Mouse (Mus musculus) heart, embryonic 10.5 days (tissue): ENCODE data around the gene Rbck1. TPM values are rescaled to one million over a fixed set of nuclear protein-coding genes. Genes with fewer than 3 reads are reported as not detected.
A peak's percentile ranks its signal among the peaks of the same experiment; 100 is the strongest.
"Not testable (repeated sequence)": the region's sequence is repeated elsewhere in the genome, so short reads cannot be mapped to it uniquely, and the experiment has no call there.

Experiments
- DNase-seq: peaks from one replicate; pipeline ENCODE4 v3.0.0-alpha.2; 2017; ENCODE audit warnings: low spot score
- H3K27ac ChIP-seq: fragments of 300-500 bp; sonication (generic); 2 replicates; pipeline ENCODE4 v1.5.1; 2016; ENCODE audit warnings: mild to moderate bottlenecking
- H3K27me3 ChIP-seq: fragments of 300-500 bp; sonication (generic); 2 replicates; pipeline ENCODE4 v1.6.1; 2016; ENCODE audit warnings: mild to moderate bottlenecking; ENCODE audit not compliant: poor library complexity, insufficient read depth, severe bottlenecking
- H3K36me3 ChIP-seq: fragments of 300-500 bp; sonication (generic); 2 replicates; pipeline ENCODE4 v1.6.1; 2016; ENCODE audit warnings: mild to moderate bottlenecking, moderate library complexity
- H3K4me1 ChIP-seq: fragments of 300-500 bp; sonication (generic); 2 replicates; pipeline ENCODE4 v1.6.1; 2016; ENCODE audit warnings: mild to moderate bottlenecking
- H3K4me3 ChIP-seq: fragments of 300-500 bp; sonication (generic); 2 replicates; pipeline ENCODE4 v1.5.1; 2016; ENCODE audit warnings: mild to moderate bottlenecking, moderate library complexity
- H3K9me3 ChIP-seq: fragments of 300-500 bp; sonication (generic); 2 replicates; pipeline ENCODE4 v1.6.1; 2016; ENCODE audit warnings: mild to moderate bottlenecking, moderate library complexity
- WGBS: fragments of 180-500 bp; shearing (Covaris S2); methylation state at CpG from one replicate; pipeline ENCODE4 v1.1.7; 2016; 5-methylcytosine and 5-hydroxymethylcytosine counted together
- polyA plus RNA-seq: library from polyadenylated mRNA; unstranded; fragments of >200 nt; fragmentation: Nextera tagmentation; extraction: Ambion mirVana; gene quantifications from 2 replicates; pipeline ENCODE4 v1.2.1, GENCODE M21; 2016

Rbck1 gene
- polyA plus RNA-seq, 1 experiment from 2014 or later, result 89.3 TPM

GRCm38 (mm10) chr2:152358977-152359376 lies 26.5 kb upstream of the Rbck1 start:
- not testable (repeated sequence) for H3K36me3 ChIP-seq, H3K9me3 ChIP-seq, H3K27me3 ChIP-seq, H3K27ac ChIP-seq, H3K4me3 ChIP-seq, DNase-seq
- H3K4me1 ChIP-seq, result peaks cover 26% of the 10 kb centered on the region
- 76% methylated on average over 5 of the region's 5 CpGs for WGBS

GRCm38 (mm10) chr2:152357254-152357653 lies 24.8 kb upstream of the Rbck1 start:
- Histone ChIP-seq H3K9me3 (no peaks in the 10 kb centered on the region), H3K4me1 (peaks cover 19% of the 10 kb centered on the region; the same call in 1 of the 2 replicates), H3K36me3 (no peaks in the 10 kb centered on the region), H3K27me3 (no peaks in the 10 kb centered on the region), H3K27ac (no peak overlapping the region), H3K4me3 (no peak overlapping the region)
- 92% methylated on average over 3 of the region's 3 CpGs for WGBS
- no peak for DNase-seq

- 83% methylated on average over 8 of the region's 8 CpGs for WGBS
- no peaks in the 10 kb centered on the region for H3K9me3 ChIP-seq
- peak; percentile 90 for DNase-seq
- H3K36me3 ChIP-seq, result no peaks in the 10 kb centered on the region
- H3K27ac ChIP-seq, result peak overlapping the region; percentile 72; the same call in 1 of the 2 replicates
- no peak overlapping the region for H3K4me3 ChIP-seq
- peaks cover 17% of the 10 kb centered on the region for H3K4me1 ChIP-seq
- peaks cover 5% of the 10 kb centered on the region for H3K27me3 ChIP-seq
These were observed 17.5 kb upstream of the Rbck1 start for GRCm38 (mm10) chr2:152349842-152350540.

DNA sequence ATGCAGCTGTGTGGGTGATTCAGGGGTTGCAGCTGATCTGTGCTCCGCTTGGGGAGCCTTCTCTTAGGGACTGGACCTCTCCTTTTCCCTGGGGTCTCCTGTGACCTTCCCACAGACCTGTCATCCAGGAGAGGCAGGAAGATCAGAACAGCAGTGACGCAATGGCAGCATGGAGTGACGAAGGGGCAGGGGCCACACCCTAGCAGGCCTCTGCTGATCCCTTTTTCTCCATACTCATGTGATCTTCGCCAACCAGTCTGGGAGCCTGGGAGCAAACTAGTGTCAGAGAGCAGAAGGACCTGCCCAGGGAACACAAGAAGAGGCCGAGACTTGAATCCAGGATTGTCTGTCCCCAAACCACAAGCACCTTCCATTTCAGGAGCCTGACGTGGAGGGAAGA lies 16.8 kb upstream of the Rbck1 start:
- no peaks in the 10 kb centered on the region for H3K9me3 ChIP-seq
- no peaks in the 10 kb centered on the region for H3K36me3 ChIP-seq
- H3K27ac ChIP-seq, result peak overlapping the region; percentile 72
- no peak for DNase-seq
- WGBS, result 79% methylated on average over 6 of the region's 6 CpGs
- no peak overlapping the region for H3K4me3 ChIP-seq
- peaks cover 23% of the 10 kb centered on the region for H3K4me1 ChIP-seq
- peaks cover 5% of the 10 kb centered on the region for H3K27me3 ChIP-seq

DNA sequence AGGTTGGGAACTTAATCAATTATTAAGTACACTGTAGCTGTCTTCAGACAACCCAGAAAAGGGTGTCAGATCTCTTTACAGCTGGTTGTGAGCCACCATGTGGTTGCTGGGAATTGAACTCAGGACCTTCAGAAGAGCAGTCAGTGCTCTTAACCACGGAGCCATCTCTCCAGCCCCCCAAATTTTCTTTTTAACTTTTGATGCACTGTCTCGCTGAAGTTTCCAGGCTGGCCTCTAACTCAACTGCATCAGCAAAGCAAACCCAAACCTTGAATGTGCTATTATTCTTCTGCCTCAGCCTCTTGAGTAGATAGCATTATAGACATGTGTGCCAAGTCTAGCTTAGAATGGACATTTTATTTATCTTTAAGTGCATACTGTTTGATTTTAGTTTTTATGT lies 15.3 kb upstream of the Rbck1 start:
- Histone ChIP-seq H3K4me3 (no peak overlapping the region), H3K27me3 (peaks cover 9% of the 10 kb centered on the region), H3K4me1 (peaks cover 31% of the 10 kb centered on the region), H3K36me3 (no peaks in the 10 kb centered on the region), H3K9me3 (no peaks in the 10 kb centered on the region), H3K27ac (peak overlapping the region; percentile 69; the same call in 1 of the 2 replicates)
- WGBS, result 73% methylated on average over 2 of the region's 2 CpGs
- no peak for DNase-seq

- 0 out of 2 replicates have a peak overlapping the region, but pooled peaks have one; percentile 7 for H3K4me3 ChIP-seq
- peak overlapping the region; percentile 69; the same call in 1 of the 2 replicates for H3K27ac ChIP-seq
- 12% methylated on average over 9 of the region's 9 CpGs for WGBS
- H3K36me3 ChIP-seq, result no peaks in the 10 kb centered on the region
- H3K27me3 ChIP-seq, result peaks cover 12% of the 10 kb centered on the region
- peaks cover 32% of the 10 kb centered on the region for H3K4me1 ChIP-seq
- H3K9me3 ChIP-seq, result no peaks in the 10 kb centered on the region
- no peak for DNase-seq
These were observed 14.5 kb upstream of the Rbck1 start for GRCm38 (mm10) chr2:152346776-152347465.

DNA sequence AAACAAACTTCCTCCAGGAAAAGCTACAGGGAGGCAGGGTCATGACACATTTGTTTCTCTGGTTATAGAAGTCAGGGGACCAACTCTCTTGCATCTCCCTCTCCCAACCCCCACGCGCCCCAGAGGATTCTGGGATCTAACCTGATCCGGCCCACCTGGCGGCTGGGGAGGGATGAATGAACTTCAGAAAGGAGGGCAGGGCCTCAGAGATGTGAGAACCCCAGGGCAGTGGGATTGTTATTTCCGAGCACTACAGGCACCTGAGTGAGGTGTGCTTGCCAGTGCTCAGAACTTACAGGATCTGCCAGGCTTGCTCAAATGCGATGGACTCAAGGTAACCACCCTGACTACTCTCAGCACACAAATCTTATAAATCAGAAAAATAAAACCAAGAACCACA lies 12.9 kb upstream of the Rbck1 start:
- H3K4me1 ChIP-seq, result peaks cover 32% of the 10 kb centered on the region
- WGBS, result 61% methylated on average over 6 of the region's 6 CpGs
- H3K27me3 ChIP-seq, result peaks cover 15% of the 10 kb centered on the region
- H3K9me3 ChIP-seq, result no peaks in the 10 kb centered on the region
- no peak overlapping the region for H3K4me3 ChIP-seq
- 0 out of 2 replicates have a peak overlapping the region, but pooled peaks have one; percentile 30 for H3K27ac ChIP-seq
- no peaks in the 10 kb centered on the region for H3K36me3 ChIP-seq
- DNase-seq, result no peak

- H3K9me3 ChIP-seq, result no peaks in the 10 kb centered on the region
- no peak for DNase-seq
These were observed 12.5 kb upstream of the Rbck1 start for GRCm38 (mm10) chr2:152344909-152345308.

DNA sequence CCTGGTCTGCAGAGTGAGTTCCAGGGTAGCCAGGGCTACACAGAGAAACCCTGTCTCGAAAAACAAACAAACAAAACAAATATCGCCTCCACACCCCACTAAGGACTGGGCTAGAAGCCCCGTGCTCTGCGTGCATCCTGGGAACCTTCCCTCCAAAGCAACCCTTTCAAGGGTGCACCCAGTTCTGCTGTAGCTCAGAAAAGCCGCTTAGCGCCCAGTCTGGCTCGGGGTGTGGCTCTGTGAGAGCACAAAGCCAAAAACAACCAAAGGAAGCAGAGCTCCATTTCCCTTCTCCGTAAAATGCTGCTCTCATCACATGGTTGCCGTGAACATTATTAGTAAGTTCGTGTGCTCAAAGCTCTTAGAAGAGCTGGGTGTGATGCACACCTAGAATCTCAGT lies 11.9 kb upstream of the Rbck1 start:
- Histone ChIP-seq H3K4me1 (peaks cover 32% of the 10 kb centered on the region), H3K9me3 (no peaks in the 10 kb centered on the region), H3K4me3 (peak overlapping the region; percentile 73), H3K27me3 (peaks cover 15% of the 10 kb centered on the region), H3K27ac (peak overlapping the region; percentile 84), H3K36me3 (no peaks in the 10 kb centered on the region)
- no peak for DNase-seq
- WGBS, result 9% methylated on average over 10 of the region's 10 CpGs

More at GRCm38 (mm10) chr2:152344909-152345308, 12.5 kb upstream of the Rbck1 start:
- Histone ChIP-seq H3K27ac (no peak overlapping the region), H3K27me3 (peaks cover 15% of the 10 kb centered on the region), H3K4me1 (peaks cover 32% of the 10 kb centered on the region), H3K36me3 (no peaks in the 10 kb centered on the region), H3K4me3 (0 out of 2 replicates have a peak overlapping the region, but pooled peaks have one; percentile 73)
- 51% methylated on average over 5 of the region's 5 CpGs for WGBS

GRCm38 (mm10) chr2:152343329-152344213 lies 11.1 kb upstream of the Rbck1 start, which contains the start of gene Trib3:
Gene Trib3 (minus strand): TSS chr2:152344032.
- peak; percentile 96 for DNase-seq
- WGBS, result under 1% methylated on average over 50 of the region's 52 CpGs
- H3K27ac ChIP-seq, result peak within 1 kb of the TSS; percentile 84
- H3K4me1 ChIP-seq, result peaks cover 27% of the 10 kb centered on the region
- peaks cover 17% of the 10 kb centered on the region for H3K27me3 ChIP-seq
- no peaks in the 10 kb centered on the region for H3K36me3 ChIP-seq
- H3K9me3 ChIP-seq, result no peaks in the 10 kb centered on the region
- peak within 1 kb of the TSS; percentile 73 for H3K4me3 ChIP-seq

GRCm38 (mm10) chr2:152339631-152340179 lies 7.3 kb upstream of the Rbck1 start:
- Histone ChIP-seq H3K4me3 (no peak overlapping the region), H3K9me3 (no peaks in the 10 kb centered on the region), H3K36me3 (no peaks in the 10 kb centered on the region), H3K27me3 (peaks cover 16% of the 10 kb centered on the region), H3K27ac (no peak overlapping the region), H3K4me1 (peaks cover 22% of the 10 kb centered on the region)
- 84% methylated on average over 22 of the region's 22 CpGs for WGBS
- no peak for DNase-seq

DNA sequence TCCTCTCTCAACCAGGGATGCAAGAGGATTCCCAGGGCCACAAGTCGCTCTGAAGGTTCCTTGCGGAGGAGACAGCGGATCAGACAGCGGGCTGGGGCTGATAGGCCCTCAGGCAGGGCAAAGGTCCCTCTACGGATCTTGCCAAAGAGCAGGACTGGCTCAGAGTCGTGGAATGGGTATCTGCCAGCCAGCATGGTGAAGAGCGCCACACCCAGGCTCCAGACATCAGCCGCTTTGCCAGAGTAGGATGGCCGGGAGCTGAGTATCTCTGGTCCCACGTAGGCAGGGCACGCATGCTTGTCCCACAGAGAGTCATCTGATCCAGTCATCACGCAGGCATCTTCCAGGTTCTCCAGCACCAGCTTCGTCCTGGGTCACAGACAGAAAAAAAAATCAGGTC lies 5.9 kb upstream of the Rbck1 start:
- no peak for DNase-seq
- Histone ChIP-seq H3K4me3 (no peak overlapping the region), H3K9me3 (no peaks in the 10 kb centered on the region), H3K27me3 (peaks cover 16% of the 10 kb centered on the region), H3K27ac (no peak overlapping the region), H3K36me3 (no peaks in the 10 kb centered on the region), H3K4me1 (peaks cover 19% of the 10 kb centered on the region)
- 80% methylated on average over 13 of the region's 13 CpGs for whole genome bisulfite sequencing
